Mouse (Mus musculus) CH12.LX (cell line): Measurements from ENCODE around the gene Gm20489. TPM values are rescaled to one million over a fixed set of nuclear protein-coding genes. Genes with fewer than 3 reads are reported as not detected.
A peak's percentile ranks its signal among the peaks of the same experiment; 100 is the strongest.

ENCODE experiments used
- DNase-seq: peaks from one replicate; pipeline ENCODE4 v3.0.0-alpha.2; 2013; ENCODE audit errors: extremely low read depth
- H3K27ac ChIP-seq: 2 replicates; pipeline ENCODE4 v1.5.1; 2012; ENCODE audit warnings: low read depth, mild to moderate bottlenecking, control low read depth, moderate library complexity; ENCODE audit not compliant: insufficient read depth
- H3K27me3 ChIP-seq: replicated peaks from 2 replicates; pipeline ENCODE3; 2012; ENCODE audit warnings: inconsistent platforms
- H3K36me3 ChIP-seq, 2 experiments: replicated peaks in 1 of 2; 2 replicates each; pipeline versions ENCODE3 to v1.6.1; 2012; ENCODE audit warnings: inconsistent platforms in 1 of 2, low read length in 1 of 2, mild to moderate bottlenecking in 1 of 2, mixed read lengths in 1 of 2, moderate library complexity in 1 of 2; ENCODE audit not compliant: control insufficient read depth in 1 of 2, insufficient read depth in 1 of 2
- H3K4me1 ChIP-seq, 2 experiments: 2 replicates each; pipeline ENCODE4 v1.6.1; 2012; ENCODE audit warnings: inconsistent platforms in 1 of 2, moderate library complexity in 1 of 2; ENCODE audit not compliant: insufficient read depth in 2 of 2, control insufficient read depth in 1 of 2
- H3K4me2 ChIP-seq: 2 replicates; pipeline ENCODE4 v1.6.1; 2012; ENCODE audit warnings: low read depth, mild to moderate bottlenecking, control low read depth; ENCODE audit not compliant: poor library complexity, insufficient read depth, severe bottlenecking
- H3K4me3 ChIP-seq, 3 experiments: fragments of 150-350 bp in 1 of 3; sonication (generic) in 1 of 3; replicated peaks in 1 of 3; 2 replicates each; pipeline versions ENCODE3 to v1.5.1; 2011 to 2012; ENCODE audit warnings: low read depth in 2 of 3, low read length in 2 of 3, mild to moderate bottlenecking in 2 of 3, moderate library complexity in 2 of 3, control low read depth in 1 of 3, improper control_type of control experiment in 1 of 3, inconsistent platforms in 1 of 3, mixed read lengths in 1 of 3; ENCODE audit not compliant: poor library complexity in 1 of 3
- H3K79me2 ChIP-seq: replicated peaks from 2 replicates; pipeline ENCODE4 v1.6.1; 2012; ENCODE audit warnings: mild to moderate bottlenecking, moderate library complexity; ENCODE audit not compliant: control insufficient read depth, poor library complexity, insufficient read depth, severe bottlenecking; ENCODE audit errors: extremely low read depth
- H3K9ac ChIP-seq: 2 replicates; pipeline ENCODE4 v1.6.1; 2012; ENCODE audit warnings: low read depth, mild to moderate bottlenecking, control low read depth, moderate library complexity; ENCODE audit not compliant: insufficient read depth
- H3K9me3 ChIP-seq: replicated peaks from 2 replicates; pipeline ENCODE3; 2012; ENCODE audit warnings: low read length, inconsistent platforms, mixed read lengths
- CHD1 ChIP-seq: IDR thresholded peaks from 2 replicates; pipeline ENCODE4 v1.6.1; 2012; ENCODE audit warnings: low read depth, low read length, improper control_type of control experiment, inconsistent platforms
- CHD2 ChIP-seq: IDR thresholded peaks from 2 replicates; pipeline ENCODE4 v1.6.1; 2011; ENCODE audit warnings: low read length, improper control_type of control experiment
- CTCF ChIP-seq, 2 experiments: IDR thresholded peaks in 1 of 2; conservative IDR thresholded peaks in 1 of 2; 2 replicates each; pipeline ENCODE4 v1.5.1; 2011 to 2012; ENCODE audit warnings: low read depth in 2 of 2, low read length in 2 of 2, improper control_type of control experiment in 1 of 2, inconsistent platforms in 1 of 2, mild to moderate bottlenecking in 1 of 2, moderate library complexity in 1 of 2
- ELF1 ChIP-seq: IDR thresholded peaks from 2 replicates; pipeline ENCODE4 v1.6.1; 2014; ENCODE audit warnings: low read depth, mild to moderate bottlenecking, inconsistent platforms, low read length, improper control_type of control experiment
- ETS1 ChIP-seq: conservative IDR thresholded peaks from 2 replicates; pipeline ENCODE4 v1.6.1; 2012; ENCODE audit warnings: low read depth, mild to moderate bottlenecking, inconsistent platforms, low read length, improper control_type of control experiment, moderate library complexity
- GABPA ChIP-seq: IDR thresholded peaks from 2 replicates; pipeline ENCODE4 v1.6.1; 2012; ENCODE audit warnings: low read depth, low read length, improper control_type of control experiment, inconsistent platforms; ENCODE audit not compliant: insufficient replicate concordance
- JUN ChIP-seq: IDR thresholded peaks from 2 replicates; pipeline ENCODE4 v1.6.1; 2011; ENCODE audit warnings: low read depth, mild to moderate bottlenecking, low read length, improper control_type of control experiment, moderate library complexity; ENCODE audit not compliant: insufficient read depth
- MAX ChIP-seq: IDR thresholded peaks from 2 replicates; pipeline ENCODE4 v1.6.1; 2011; ENCODE audit warnings: low read length, improper control_type of control experiment
- MAZ ChIP-seq: IDR thresholded peaks from 2 replicates; pipeline ENCODE4 v1.6.1; 2012; ENCODE audit warnings: low read depth, mild to moderate bottlenecking, inconsistent platforms, low read length, improper control_type of control experiment, moderate library complexity
- MEF2A ChIP-seq: IDR thresholded peaks from 2 replicates; pipeline ENCODE4 v1.6.1; 2014; ENCODE audit warnings: low read depth, mild to moderate bottlenecking, inconsistent platforms, low read length, improper control_type of control experiment, borderline replicate concordance
- MXI1 ChIP-seq: IDR thresholded peaks from 2 replicates; pipeline ENCODE4 v1.6.1; 2011; ENCODE audit warnings: mild to moderate bottlenecking, low read depth, low read length, improper control_type of control experiment
- MYC ChIP-seq: IDR thresholded peaks from 2 replicates; pipeline ENCODE4 v1.6.1; 2011; ENCODE audit warnings: low read depth, mild to moderate bottlenecking, improper control_type of control experiment, low read length
- NRF1 ChIP-seq: IDR thresholded peaks from 2 replicates; pipeline ENCODE4 v1.6.1; 2014; ENCODE audit warnings: low read depth, mild to moderate bottlenecking, inconsistent platforms, low read length, improper control_type of control experiment, moderate library complexity
- PAX5 ChIP-seq: IDR thresholded peaks from 2 replicates; pipeline ENCODE4 v1.6.1; 2012; ENCODE audit warnings: low read length, inconsistent platforms, mixed read lengths
- RCOR1 ChIP-seq: conservative IDR thresholded peaks from 2 replicates; pipeline ENCODE4 v1.6.1; 2012; ENCODE audit warnings: low read depth, mild to moderate bottlenecking, inconsistent platforms, low read length, improper control_type of control experiment
- SIN3A ChIP-seq: IDR thresholded peaks from 2 replicates; pipeline ENCODE4 v1.6.1; 2012; ENCODE audit warnings: low read length, improper control_type of control experiment, inconsistent platforms
- TBP ChIP-seq: conservative IDR thresholded peaks from 2 replicates; pipeline ENCODE4 v1.6.1; 2011; ENCODE audit warnings: low read depth, low read length, improper control_type of control experiment
- TCF12 ChIP-seq: IDR thresholded peaks from 2 replicates; pipeline ENCODE4 v1.6.1; 2014; ENCODE audit warnings: low read depth, mild to moderate bottlenecking, inconsistent platforms, low read length, improper control_type of control experiment
- USF2 ChIP-seq: conservative IDR thresholded peaks from 2 replicates; pipeline ENCODE4 v1.6.1; 2011; ENCODE audit warnings: low read depth, low read length, improper control_type of control experiment
- ZMIZ1 ChIP-seq: IDR thresholded peaks from 2 replicates; pipeline ENCODE4 v1.6.1; 2012; ENCODE audit warnings: low read depth, mild to moderate bottlenecking, inconsistent platforms, low read length, improper control_type of control experiment
- ZNF384 ChIP-seq: IDR thresholded peaks from 2 replicates; pipeline ENCODE4 v1.6.1; 2012; ENCODE audit warnings: low read depth, low read length, improper control_type of control experiment, inconsistent platforms
- dilution Hi-C: fragments of 300-500 bp; cut with MboI; formaldehyde crosslinking; loops from 2 replicates; pipeline ENCODE4 v1.14.3; 2020; ENCODE audit warnings: low sequenced_read_pairs; ENCODE audit not compliant: extremely low pct_unique_long_range_greater_than_20kb, extremely low pct_ligation_motif_present
- in situ Hi-C: fragments of 300-500 bp; cut with MboI; formaldehyde crosslinking; loops from 3 replicates; pipeline ENCODE4 v1.14.3; 2019; ENCODE audit warnings: low sequenced_read_pairs, low pct_ligation_motif_present, low pct_unique_long_range_greater_than_20kb, mixed read lengths
- polyA plus RNA-seq: library from polyadenylated mRNA; unstranded; fragments of >175 nt; gene quantifications from 2 replicates; pipeline ENCODE4 v1.2.1, GENCODE M21; 2012; ENCODE audit warnings: low read depth; ENCODE audit not compliant: insufficient read length
- total RNA-seq, 2 experiments: library from RNA; depleted of rRNA; stranded (reverse); fragments of 300-350 nt in 1 of 2; fragments of >200 nt in 1 of 2; gene quantifications; 2 replicates each; pipeline ENCODE4 v1.2.3; 2012 to 2014

Gene Gm20489
- not detected in 2 replicates for total RNA-seq (2012; rRNA removed)
- total RNA-seq (2014; rRNA removed): not detected in 2 replicates
- polyA plus RNA-seq: 0.30 TPM in 1 of 2 replicates, not detected in the other

- Histone ChIP-seq H3K9ac (peak within 1 kb of the TSS; percentile 97), H3K9me3 (no peaks in the 10 kb centered on the region), H3K27me3 (no peaks in the 10 kb centered on the region), H3K27ac (peak within 1 kb of the TSS; percentile 96), H3K79me2 (peaks cover 28% of the 10 kb centered on the region), H3K4me2 (peak within 1 kb of the TSS; percentile 66; the same call in 1 of the 2 replicates), H3K36me3 (peaks cover 21 to 26% of the 10 kb centered on the region in 2 experiments), H3K4me1 (peaks cover 2 to 43% of the 10 kb centered on the region in 2 experiments; a peak in 2 of 4 replicates), H3K4me3 (peak within 1 kb of the TSS; percentile 64 to 88 (median 82))
- dilution Hi-C loops: no loop called here
- in situ Hi-C loops: no loop called here
- no peak for DNase-seq
- TF ChIP-seq ELF1: no peak
- TF ChIP-seq MEF2A: no peak
- TF ChIP-seq GABPA: no peak
- no peak for TF ChIP-seq TCF12
- TF ChIP-seq ETS1: no peak
- TF ChIP-seq SIN3A: no peak
- TF ChIP-seq MAZ: no peak
- TF ChIP-seq MXI1: no peak
- TF ChIP-seq CHD2: no peak
- TF ChIP-seq CTCF (conservative IDR thresholded peaks at IDR 0.05 in 1 of 2, IDR thresholded peaks at IDR 0.05 in 1 of 2; ENCODE audit: low read depth in 2 of 2, low read length in 2 of 2): no peak
- TF ChIP-seq MAX: no peak
- no peak for TF ChIP-seq JUN
- TF ChIP-seq ZNF384: no peak
- TF ChIP-seq ZMIZ1: no peak
- no peak for TF ChIP-seq PAX5
- no peak for TF ChIP-seq USF2
- no peak for TF ChIP-seq NRF1
These were observed at the start of gene Gm20489 for GRCm38 (mm10) chrX:101268755-101269124. TSS of gene Gm20489 (minus strand) at chrX:101269023.

- DNase-seq: peak; percentile 35
- Histone ChIP-seq H3K9me3 (no peaks in the 10 kb centered on the region), H3K36me3 (peaks cover 3 to 26% of the 10 kb centered on the region in 2 experiments), H3K27ac (no peak overlapping the region), H3K4me3 (no peak overlapping the region), H3K4me1 (peaks cover 0 to 7% of the 10 kb centered on the region in 2 experiments; a peak in 1 of 4 replicates), H3K79me2 (no peaks in the 10 kb centered on the region), H3K27me3 (no peaks in the 10 kb centered on the region), H3K4me2 (no peak overlapping the region), H3K9ac (no peak overlapping the region)
- dilution Hi-C loops: no loop called here
- TF ChIP-seq MEF2A (no peak), TBP (no peak), MYC (no peak), CHD1 (no peak), TCF12 (no peak), CTCF (conservative IDR thresholded peaks at IDR 0.05 in 1 of 2, IDR thresholded peaks at IDR 0.05 in 1 of 2; ENCODE audit: low read depth in 2 of 2, low read length in 2 of 2) (no peak), RCOR1 (no peak), MXI1 (no peak), USF2 (no peak)
- in situ Hi-C loops: no loop called here
These were observed 45.0 kb upstream of the Gm20489 start for GRCm38 (mm10) chrX:101313625-101314359.
